Mouse (Mus musculus): ENCODE measurements around the gene Zfp503.

Gene Zfp503

DNA sequence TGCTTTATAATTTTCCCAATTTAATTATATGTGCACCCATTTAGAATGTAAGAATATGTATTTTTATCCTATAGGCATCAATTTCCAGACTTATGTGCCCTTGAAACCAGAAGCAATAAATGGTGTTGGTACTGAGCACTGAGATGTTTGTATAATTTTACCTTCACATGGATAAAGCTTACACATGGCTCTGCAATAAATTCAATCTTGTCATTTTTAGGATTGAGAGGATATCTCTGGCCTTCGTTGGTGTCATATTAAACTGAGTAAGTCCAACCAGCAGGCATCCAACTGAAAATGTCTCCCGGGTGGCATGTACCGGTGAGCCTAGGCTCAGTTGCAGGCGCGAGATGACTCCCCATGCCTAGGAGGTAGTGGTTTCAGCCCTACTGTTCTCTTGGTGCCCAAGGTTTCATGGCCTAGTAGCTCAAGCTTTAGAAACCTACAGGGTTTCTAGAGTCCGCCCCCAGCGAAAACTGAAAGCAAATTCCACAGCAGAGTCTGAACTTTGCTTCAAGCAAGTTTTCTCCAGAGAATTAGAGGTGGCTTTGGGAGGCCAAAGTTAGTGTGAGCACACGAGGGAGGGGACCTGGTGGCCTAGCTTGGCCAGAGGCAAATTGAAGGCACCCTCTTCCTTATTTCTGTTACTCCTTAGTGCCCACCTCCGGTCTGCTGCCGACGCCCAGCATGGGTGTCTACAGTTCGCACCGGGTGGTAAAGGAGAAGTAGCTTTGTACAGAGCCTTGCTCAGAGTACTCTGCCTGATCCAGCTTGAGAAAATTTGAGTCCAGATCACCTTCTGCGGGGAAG lies 4.1 kb upstream of the Zfp503 start:
- DNase-seq (ENCODE audit: low read depth, low spot score), result no peak

DNA sequence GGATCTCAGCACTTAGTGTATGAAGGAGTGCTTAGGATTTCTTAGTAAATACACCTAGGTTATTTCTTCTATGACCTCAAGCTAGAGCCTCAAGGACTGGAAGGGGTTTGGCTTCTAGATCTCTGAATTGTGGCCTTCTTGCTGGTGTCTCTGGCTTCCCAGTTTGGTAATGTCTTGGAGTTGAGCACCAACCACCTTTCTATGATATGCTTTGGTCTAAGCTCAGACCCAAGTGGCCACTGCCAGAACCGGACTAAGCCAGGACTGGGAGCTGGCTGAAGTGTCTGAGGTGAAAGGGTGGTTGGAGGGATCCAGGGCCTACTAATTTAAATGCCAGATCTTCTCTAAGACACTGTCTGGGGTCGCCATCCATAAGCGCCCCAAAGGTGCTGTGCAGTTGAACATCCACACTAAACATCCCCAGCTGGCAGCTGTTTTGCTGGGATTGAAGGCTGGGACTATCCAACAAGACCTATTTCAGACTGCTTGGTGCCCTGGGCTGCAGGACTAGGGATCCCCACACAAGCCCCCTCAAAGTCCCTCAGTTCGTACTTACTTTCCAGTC lies 3.0 kb upstream of the Zfp503 start:
- no peak for DNase-seq (ENCODE audit: low read depth, low spot score)

DNA sequence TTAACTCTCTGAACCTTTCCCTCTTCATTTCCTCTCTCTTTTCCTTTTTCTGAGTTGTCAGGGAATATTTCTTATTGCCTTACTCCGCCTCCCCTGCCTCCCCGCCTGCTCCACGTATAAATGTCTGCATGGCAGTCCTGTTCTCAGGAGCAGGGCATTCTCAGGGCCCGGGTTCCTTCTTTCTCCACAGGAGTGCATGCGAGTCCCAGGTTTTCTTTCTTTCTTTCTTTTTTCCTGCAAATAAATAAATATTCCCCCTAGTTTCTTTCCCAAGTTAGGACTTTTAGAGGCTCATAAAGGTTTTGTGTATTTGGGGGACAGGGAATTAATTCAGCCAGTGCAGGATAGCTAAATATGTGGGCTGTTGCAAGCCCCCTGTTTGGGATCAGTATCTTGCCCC lies 2.5 kb upstream of the Zfp503 start:
- DNase-seq (ENCODE audit: low read depth, low spot score), result no peak

DNA sequence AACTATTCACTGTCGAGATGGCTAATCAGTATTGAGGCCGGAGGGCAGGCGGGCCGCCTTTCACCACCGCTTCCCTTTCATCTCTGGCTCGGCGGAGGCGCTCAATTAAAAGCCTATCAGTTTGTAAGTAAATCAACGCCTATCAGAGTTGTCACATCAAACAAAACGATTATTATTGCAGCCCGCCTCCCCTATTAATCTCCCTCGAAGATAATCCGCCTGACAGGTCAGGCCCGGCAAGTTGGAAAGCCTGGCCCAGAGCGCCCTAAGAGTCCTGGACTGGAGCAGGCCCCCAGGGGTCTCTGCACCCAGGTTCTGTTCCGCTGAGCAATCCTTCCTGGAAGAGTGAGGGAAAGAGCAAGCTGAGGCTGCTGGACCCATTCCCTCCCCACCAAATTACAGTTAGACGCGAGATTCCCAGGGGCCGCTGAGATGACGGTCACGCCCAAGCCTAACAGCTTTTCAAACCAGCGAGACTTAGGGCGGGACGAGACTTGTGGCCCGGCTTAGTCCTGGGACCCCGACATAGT lies 1.9 kb upstream of the Zfp503 start:
- no peak for DNase-seq (ENCODE audit: low read depth, low spot score)

DNA sequence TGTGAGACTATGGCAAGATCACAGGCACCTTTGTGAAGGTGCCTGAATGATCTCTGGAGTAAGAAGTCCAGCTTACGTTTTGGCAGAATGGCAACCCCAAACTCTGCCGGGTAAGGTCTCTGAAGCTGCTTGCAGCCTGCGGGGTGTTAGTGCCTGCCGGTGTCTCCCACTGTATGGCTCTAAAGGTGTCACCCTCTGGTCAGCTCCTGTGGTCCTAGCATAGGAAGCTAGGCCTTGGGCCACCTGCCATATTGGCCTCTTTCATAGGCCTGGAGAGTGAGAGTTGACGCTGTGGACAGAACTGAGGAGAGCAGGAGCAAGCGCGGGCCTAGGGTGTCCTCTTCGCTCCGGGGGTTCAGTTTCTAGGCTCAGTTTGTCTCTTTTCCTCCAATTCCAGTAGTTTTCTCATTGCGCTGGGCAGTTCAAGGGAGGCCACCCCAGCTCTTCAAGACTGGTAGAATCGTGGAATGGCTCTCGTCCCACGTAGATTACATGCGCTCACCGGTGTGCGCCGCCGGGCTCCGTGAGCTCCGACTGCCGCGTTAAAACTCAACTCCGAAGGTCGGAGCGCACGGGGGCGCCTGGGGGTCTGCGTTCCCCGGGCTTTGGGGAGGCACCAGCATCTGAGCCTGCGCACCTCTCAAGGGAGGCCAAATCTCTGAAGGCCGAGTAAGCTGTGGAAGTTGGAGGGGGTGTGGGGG lies 1.1 kb upstream of the Zfp503 start:
- DNase-seq (ENCODE audit: low read depth, low spot score), result no peak

DNA sequence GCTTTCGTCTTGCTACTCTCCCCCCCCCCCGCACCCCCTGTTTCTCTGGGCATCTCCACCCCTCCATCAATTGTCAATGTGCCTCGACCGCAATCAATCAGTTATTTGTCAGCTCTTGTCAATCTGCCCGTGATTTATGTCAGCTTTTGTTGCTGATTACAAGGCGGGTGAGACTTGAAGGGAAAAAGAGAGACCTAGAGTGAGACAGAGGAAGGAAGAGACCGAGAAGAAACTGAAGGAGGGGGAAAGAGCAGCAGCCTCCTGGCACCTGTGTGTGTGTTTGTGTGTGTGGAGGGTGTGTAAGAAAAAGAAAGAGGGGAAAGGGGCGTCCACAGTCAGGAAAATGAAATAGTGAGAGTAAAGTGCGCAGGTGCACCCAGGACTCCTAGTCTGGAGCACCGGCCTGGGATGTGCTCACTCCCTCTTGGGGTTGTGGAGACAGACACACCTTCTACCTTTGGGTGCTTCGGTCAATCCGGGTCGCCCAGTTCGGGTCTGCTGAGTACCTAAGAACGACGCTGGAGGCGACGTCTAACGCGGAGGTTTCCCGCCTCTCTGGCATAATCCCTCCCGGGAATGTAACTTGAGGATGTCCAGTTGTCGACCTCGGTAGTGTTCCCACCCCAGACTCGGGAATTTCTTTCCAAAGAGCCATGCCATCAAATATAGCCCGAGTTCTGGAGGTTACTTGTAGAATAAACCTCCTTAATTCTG lies 667 bp downstream of the Zfp503 start:
- DNase-seq (ENCODE audit: low read depth, low spot score), result no peak

DNA sequence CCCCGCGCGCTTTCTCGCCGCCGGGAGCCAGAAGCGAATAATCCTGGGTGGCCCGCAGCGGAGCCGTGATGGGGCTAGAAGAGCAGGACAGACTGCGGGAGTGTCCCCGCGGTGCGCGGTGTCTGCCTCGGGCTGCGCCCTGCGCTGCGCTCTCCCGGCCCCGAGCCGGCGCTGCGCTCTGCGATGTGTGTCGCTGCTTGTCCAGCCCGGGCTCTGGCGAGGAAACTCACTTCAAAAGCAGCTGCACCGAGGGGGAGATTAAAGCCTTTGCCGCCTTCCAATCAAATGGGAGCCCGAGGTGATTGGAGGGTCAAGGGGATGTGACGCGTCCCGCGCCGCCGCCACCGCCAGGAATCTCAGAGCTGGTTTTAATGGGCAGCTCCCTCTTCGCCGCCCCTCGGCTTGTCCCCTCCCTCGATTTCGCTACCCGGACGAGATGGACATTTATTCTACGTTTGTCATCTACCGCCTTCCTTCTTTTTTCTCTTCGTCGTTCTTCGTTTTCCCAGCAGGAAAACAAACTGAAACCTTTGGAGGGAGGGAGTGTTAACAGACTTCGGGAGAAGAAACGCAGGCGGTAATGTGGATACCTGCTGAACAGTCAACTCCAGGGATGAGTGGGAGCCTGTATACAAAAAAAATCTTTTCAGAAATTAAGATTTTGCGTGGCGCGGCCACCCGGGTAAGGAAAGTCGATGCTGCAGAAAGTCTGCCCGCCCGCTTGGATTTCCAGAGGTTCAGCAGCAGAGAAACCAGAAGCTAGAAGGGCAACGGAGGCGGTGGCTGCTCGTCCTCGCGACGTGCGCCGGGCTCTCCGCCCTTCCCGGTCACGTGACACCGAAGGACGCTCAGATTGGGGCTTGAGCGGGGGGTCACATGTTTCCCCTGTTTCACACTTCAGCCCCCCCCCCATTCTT lies 1.5 kb downstream of the Zfp503 start:
- no peak for DNase-seq (ENCODE audit: low read depth, low spot score)

DNA sequence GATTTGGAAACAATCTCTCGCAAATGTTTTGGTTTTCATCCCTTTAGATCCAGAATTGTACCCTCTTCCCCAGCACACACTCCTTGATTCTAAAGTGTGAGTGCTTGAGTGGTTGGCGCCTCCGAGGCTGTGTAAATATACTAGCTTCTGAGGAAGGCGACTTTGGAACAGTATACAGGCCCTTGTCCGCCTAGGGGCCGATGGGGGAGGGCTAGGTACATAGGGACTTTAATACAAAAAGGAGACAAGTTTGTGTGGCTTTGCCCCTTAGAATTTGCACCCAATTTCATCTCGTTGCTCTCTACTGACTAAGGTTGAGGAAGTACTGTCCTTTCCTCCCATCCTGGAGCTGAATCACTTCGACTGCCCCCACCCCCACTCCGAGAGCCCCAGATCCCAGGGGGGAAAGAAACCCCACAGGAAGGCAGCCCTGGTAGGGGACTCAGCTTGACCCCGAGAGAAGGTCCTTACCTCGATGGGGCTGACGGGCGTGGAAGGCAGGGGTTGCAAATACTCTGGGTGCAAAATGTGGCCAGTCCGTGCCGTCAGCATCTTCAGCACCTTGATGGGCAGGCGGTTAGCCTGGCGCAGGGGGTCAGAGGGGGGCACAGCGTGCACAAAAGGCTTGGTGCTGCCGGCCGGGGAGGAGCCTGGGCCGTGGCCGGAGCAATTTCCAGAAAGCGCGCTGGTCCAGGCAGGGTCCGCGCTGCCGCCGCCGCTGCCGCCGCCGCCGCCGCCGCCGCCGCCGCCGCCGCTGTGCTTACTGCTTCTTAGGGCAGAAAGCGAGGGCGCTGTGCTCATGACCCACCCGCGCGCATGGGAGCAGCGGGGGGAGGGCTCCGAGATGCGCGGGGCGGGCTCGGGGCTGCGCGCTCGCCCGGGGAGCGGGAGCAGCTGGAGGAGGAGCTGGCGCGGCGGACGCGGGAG lies 2.4 kb downstream of the Zfp503 start:
- DNase-seq (ENCODE audit: low read depth, low spot score), result no peak

DNA sequence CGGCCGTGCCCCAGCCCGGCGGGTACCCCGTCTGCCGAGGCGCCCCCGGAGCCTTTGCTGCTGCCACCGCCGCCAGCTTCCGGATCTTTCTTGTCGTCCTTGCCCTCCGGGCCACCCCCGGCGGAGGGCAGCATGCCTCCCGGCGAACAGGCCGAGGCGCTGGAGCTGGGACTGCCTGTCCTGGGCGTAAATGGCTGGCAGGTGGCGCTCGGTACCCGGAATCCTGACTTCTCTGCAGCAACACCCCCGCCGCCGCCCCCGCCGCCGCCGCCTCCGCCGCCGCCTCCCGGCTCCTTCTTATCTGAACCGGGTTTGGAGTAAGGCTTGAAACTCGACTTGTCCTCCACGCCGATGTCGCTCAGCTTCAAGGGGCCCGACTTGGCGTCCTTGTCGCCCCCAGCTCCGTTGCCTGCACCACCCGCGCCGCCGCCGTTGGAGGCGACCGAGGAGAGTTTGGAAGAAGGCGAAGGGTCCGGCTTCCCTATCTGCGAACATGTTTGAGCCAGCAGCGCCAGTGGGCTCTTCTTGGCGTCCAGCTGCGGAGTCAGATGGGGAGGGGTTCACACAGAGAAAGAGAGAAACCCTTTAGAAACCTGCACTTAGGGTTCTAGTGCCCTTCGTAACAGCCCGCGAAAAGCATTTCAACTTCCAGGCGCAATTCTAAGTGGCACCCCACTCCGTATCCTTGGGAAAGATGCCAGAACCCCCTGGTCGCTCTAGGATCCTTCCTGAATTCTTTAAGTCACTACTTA lies 3.2 kb downstream of the Zfp503 start:
- no peak for DNase-seq (ENCODE audit: low read depth, low spot score)

DNA sequence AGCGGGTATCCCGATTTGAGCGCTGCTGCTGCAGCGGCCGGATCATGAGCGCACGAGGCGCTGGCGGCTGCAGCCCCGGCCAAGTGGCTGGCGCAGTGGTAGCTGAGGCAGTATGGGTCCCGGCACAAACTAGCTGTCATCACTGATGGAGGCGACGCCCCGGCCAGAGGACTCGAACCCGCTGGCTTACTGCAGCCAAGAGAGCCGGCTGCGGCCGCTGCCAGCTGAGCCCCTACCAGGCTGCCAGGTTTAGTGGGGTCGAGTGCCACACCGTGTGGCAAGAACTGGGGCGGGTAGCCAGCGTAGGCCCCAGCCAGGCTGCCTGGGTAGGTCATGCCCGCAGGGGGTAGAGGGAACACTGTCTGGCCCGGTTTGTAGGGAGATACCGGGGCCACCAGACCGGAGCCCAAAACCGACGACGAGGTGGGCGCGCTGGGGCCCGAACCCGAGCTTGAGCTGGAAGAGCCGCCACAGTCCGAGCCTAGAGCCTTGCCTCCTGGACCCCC lies 3.9 kb downstream of the Zfp503 start:
- DNase-seq (ENCODE audit: low read depth, low spot score), result no peak

DNA sequence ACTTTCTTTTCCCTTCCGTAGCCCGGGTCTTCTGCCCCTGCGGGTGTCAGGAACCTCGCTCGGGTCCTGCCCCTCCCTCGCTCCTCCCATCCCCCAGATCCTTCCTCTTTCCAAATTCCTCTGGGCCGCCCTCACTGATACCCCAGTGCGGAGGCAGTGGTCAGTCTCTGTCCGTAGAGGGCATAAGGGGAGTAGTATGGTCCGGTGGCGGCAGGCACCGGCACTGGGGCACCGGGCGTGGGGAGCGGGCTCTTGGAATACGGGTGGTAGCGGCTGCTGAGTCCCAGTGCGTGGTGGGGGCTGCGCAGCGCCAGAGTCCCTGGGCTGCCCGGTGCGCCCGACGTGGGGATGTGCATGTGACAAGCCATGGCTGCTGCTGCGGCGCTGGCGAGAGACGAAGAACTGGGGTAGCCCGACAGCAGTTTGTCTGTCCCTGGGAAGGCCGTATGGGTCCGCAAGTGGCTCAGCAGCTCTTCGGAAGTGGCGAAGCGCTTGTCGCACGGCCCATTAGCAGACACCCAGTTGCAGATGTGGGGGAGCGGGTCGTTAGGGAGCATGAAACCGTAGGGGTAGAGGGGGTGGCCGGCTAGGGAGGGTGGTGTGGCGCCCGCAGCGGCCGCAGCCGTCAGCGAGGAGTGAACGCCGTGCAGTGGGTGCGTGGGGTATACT lies 4.5 kb downstream of the Zfp503 start:
- no peak for DNase-seq (ENCODE audit: low read depth, low spot score)

DNA sequence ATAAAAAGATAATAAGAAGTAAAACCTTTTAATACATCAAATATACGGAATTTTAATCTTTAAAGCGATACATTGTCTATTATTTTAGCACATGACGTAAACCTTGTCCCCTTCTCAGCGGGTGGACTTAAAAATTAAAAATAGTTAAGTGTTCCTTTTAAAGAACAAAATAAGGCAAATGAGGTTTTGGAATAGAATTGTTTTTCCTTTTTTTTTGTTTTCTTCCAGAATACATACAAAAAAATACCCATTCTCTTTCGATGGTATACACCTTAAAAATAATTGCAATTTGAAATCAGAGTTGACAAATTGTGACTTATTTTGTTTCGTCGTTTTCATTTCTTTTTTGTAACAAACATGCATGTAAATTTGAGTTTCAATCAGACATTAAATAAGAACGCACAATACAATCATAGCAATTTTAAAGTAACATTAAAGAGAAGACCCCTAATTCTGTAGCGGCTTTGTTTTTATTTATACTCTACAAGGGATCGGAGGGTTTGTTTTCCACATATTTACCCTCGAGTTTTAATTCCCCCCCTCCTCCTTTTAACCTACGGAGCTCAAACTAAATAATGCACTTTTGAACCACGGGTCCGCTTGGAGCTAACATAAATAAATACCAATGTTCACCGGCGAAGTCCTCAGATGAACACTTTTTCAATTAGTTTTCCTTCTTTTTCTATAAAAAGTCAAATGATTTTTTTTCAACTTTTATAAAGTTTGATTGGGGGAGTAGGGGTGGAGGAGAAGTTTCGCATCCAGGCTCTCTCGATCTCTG lies 5.3 kb downstream of the Zfp503 start:
- DNase-seq (ENCODE audit: low read depth, low spot score), result no peak

DNA sequence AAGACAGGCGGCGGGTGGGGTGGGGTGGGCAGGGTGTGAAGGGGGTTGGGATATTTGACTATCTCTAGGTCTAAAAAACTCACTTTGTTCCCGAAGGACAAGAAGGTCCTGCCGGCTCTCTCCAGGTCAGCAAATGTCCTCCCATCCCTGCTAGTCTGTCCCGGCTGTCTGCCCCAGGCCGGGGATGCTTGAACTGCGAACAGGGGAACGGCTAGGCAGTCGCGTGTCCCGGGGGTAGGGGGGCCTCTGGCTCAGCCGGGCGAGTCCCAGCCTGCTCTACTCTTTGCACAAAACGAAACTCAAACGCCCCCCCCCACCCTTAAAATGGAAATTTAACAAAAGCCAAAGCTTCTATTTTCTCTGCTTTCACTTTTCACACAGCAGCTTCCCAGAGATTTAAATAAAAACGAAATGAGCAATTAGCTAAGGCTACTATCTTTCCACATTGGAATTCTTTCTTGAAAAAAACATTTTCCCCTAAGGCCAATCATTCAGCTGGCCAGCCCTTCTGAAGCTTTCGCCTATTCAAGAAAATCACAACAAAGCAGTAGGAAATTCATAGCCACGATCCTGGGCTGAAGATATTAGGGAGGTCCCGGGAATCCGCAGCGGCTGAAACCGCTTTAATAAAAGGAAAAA lies 6.0 kb downstream of the Zfp503 start:
- no peak for DNase-seq (ENCODE audit: low read depth, low spot score)

DNA sequence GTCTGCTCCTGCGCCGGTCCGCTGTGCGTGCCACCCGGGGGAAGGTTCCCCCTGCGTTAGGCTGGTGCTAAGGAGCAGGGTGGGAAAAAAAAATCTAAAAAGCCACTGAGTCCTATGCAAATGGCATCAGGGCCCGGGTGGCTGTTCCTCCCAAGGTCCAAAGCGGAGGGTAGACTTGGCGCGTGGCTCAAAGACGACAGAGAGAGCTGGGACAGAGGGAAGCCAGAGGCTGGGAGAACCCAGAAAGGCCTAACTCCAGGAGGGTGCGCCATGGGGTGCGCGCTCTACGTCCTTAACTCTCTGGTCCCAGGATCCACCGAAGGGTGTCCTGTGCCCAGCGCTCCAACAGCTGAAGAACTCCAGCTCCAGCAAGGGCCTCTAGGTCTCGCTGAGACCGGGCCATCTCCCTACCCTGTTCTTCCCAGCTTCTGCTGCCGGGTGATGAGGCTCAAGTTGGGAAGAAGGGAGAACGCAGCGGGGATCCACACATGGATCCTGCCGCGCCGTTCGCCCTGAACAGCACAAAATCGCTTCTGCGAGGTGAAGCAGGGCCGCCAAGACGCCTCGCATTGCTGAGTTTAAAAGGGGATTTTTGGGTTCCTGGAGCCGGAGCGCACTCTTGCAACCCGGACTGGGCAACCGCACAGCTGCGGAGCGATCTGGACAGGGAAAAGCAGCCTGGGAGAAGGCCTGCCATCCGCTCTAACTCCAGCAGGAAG lies 6.7 kb downstream of the Zfp503 start:
- no peak for DNase-seq (ENCODE audit: low read depth, low spot score)

DNA sequence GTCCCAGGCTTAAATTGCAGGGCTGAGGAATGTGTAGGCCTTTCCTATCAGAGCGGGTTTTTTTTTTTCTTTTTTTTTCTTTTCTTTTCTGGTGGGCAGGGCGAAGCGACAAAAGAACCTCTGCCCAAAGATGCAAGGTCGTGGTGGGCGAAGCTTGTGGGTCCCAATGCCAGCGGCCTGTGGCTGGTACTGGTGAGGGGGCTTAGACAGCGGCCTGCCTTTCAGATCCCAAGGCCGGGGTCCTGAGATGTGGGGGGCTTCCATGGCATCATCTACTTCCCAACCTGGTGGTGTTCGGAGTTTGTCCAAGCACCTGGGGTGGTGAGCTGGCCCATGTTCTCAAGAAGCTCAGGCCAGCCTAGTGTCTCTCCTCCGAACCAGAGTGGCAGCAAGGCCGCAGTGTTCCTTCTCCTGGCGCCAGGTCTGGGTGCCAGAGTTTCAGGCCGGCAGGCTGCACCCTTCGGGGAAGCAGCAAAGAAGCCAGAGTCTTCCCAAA lies 7.3 kb downstream of the Zfp503 start:
- no peak for DNase-seq (ENCODE audit: low read depth, low spot score)

DNA sequence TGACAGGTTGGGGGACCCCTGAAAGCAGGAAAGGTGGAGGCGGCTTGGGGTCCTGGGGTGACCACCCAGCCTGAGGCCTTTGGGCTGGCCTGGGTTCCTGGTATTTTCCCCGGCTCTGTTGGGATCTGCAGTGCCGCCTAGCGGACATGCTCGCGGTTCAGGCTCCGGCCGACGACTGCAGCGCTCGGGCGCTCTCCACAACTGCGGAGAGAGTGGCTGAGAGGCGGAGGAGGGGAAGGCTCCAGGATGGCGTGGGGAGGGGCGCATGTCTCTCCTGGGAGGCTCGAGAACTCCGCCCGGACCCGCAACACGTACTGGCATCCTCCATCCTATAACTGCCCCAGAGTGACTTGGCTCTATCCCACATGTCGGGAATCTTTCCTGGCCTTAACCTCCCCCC lies 7.9 kb downstream of the Zfp503 start:
- DNase-seq (ENCODE audit: low read depth, low spot score), result no peak
